Mouse (Mus musculus): ENCODE data around the gene Map2.

The Map2 gene

GRCm38 (mm10) chr1:66205517-66205916 is 30.4 kb downstream of the Map2 start:
- DNase-seq (ENCODE audit: low read depth, low spot score): no peak

GRCm38 (mm10) chr1:66206904-66207303 is 31.8 kb downstream of the Map2 start:
- no peak for DNase-seq (ENCODE audit: low read depth, low spot score)

- no peak for DNase-seq (ENCODE audit: low read depth, low spot score)
These were observed 36.2 kb downstream of the Map2 start for GRCm38 (mm10) chr1:66211074-66211791.

DNA sequence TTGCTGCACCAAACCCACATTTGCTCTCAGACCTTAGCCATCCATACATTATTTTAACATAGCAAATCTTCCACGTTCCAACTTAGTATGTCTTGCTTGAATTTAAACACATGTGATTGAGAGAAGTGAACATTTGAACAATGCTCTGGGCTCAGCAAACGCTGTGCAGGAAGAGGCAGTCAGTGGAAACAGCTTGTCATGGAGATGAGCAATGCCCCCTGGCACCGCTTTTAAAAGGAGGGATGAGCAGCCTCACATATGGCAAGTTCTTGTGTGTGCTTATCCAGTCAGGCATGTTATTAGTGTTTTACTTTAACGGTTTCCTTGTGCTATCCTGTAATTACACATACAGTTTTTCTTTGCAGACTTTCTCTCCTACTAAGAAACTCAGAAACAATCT is 46.4 kb downstream of the Map2 start:
- DNase-seq (ENCODE audit: low read depth, low spot score): no peak

DNA sequence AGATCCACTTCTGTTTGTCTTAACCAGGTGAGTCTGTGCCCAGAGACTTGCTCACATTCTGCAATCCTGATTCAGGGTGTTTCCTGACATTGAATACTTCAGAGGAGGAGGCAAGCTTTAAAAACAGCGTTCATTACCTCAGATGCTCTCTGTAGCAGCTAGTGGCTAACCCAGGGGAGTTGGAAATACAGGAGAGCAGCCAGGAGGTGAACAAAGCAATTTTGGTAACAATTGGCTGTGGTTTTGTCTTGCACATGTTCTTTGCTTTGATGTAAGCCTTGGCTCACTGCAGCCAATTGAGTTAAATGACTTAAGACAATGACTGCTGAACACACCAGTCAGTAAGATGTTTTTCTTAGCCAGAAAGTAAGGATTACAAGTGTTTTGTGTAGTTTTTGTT is 48.3 kb downstream of the Map2 start:
- peak; percentile 38 for DNase-seq (ENCODE audit: low read depth, low spot score)

DNA sequence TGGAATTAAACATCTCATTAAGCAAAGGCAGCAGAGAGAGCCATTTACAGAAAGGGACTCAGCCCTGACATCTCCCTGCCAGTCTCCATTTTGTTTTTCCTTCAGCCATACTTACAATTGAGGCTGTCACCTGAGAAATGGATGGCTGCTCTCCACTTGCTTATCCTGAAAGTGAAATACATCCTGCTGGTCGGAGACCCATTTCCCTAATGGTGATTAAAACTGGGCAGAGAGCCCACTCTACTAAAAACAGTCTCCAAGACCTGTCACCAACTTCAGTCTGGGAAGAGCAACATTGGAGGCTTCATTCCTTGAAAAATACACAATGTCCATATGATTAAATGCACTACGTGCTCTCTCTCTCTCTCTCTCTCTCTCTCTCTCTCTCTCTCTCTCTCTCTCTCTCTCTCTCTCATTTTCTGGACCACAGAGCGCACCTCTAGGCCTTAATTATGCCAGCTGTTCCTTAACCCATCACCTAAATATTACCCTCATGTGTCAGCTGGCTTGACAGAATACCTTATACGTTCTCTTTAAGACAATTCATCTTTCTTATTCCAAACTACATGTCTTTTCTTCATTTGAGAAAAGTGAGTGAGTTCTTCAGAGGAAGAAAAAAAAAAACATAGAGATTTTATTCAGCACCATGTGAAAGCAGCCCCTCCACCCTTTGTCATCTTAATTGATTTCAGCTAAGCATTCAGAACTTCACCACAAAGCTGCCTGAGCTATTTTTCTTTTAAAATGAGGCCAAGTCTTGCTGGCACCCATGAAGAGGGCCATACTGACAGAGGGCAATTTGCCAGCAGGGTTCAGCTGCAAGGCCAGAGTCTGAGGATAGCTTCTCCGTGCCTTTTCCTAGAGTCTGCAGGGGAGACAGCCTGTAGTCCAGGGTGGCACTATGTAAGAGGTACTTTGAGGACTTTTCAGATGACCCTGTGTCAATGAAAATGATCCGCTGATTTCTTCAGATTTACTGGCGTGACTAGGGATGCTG is 51.6 kb downstream of the Map2 start:
- no peak for DNase-seq (ENCODE audit: low read depth, low spot score)

DNA sequence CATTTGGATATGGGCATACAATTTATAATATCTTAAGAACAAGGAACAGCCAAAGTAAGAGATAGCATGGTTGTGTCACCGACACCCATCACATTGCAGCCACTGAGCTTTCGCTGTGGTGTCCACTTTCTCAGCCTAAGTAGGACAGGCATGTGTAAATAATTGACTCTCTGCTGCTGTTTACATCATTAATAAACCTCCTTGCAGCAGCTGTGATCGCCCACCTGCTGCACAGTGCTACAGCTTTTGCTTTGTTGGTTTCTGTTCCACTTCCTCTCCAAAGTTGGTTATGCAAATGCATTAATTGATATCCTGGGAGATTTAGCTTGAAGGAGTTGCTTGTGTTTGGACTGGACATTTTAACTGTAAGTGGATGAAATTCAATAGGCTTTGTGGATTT is 53.1 kb downstream of the Map2 start:
- DNase-seq (ENCODE audit: low read depth, low spot score): no peak

- no peak for DNase-seq (ENCODE audit: low read depth, low spot score)
These were observed 55.3 kb downstream of the Map2 start for GRCm38 (mm10) chr1:66230345-66230744.

GRCm38 (mm10) chr1:66231963-66232362 is 56.9 kb downstream of the Map2 start:
- DNase-seq (ENCODE audit: low read depth, low spot score): no peak

DNA sequence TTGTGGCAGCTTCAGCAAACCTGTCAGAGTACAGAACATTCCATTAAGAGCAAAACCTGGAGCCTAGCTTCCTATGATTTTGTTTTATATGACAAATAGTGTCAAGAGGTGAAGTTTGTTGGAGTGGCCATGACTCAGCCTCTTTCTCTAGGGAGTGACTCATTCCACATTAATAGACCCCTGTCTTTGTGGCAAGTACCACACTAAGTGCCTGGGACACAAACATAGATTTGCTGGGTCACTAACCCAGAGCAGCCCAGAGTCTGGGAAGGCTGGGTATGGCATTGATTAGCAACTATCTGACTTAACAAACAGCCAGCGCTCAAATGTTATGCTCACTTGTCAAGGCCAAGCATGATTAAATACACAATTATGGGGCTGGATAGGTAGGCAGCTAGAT is 69.8 kb downstream of the Map2 start:
- no peak for DNase-seq (ENCODE audit: low read depth, low spot score)

- no peak for DNase-seq (ENCODE audit: low read depth, low spot score)
These were observed 76.7 kb downstream of the Map2 start for GRCm38 (mm10) chr1:66251649-66252332.

DNA sequence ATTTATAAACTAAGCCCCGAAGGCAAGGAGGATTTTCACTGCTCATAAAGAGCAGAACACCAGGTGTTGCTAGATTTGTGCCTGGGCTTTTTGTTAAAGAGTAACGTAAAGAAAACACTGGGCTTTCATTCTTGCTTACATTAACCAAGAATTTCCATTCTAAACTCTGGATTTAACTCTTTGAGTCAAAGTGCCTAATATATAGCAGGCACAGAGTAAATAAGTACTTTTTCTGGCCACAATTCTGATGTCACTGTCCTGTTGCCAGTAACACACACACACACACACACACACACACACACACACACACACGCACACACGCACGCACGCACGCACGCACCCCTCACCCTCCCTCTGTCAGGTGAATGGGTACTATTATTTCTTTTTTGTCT is 77.3 kb downstream of the Map2 start:
- no peak for DNase-seq (ENCODE audit: low read depth, low spot score)

GRCm38 (mm10) chr1:66263220-66263619 is 88.1 kb downstream of the Map2 start:
- no peak for DNase-seq (ENCODE audit: low read depth, low spot score)

GRCm38 (mm10) chr1:66266231-66266924 is 91.3 kb downstream of the Map2 start:
- DNase-seq (ENCODE audit: low read depth, low spot score): peak; percentile 33

GRCm38 (mm10) chr1:66277663-66278062 is 102.6 kb downstream of the Map2 start:
- no peak for DNase-seq (ENCODE audit: low read depth, low spot score)

DNA sequence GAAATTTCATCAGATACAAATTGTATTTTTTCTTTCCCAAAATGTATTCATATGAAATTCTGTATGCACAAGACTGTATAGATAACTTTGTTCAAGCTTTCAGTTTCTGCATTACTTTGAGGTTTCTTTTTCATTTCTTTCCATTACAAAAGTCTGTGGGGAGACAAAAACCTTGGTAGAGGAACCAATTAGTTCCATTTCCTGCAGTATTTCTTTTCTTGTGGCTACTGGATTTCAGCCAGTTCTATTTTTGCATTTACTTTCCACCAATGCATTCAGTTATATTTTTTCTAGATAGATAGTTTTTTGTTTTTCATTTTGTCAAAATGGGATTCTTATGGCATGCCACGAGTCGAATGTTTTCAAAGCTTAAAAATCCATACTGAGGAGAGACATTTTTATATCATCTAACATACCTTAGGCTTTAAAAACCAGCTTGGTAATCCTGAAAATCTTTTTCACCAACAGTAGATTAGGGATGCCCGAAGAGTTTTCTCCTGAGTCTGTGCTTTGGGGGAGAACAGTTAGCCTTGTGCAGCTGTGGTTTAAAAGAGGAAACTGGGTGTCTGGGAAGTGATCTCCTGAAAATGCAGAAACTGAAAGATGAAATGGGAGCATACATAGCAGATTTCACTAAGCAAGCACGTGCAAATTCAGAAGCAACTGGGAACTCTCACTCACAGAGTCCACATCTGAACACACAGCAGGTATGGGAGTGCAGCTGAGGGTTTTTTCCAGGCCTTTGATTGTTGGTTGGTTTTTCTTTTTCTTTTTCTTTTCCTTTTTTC is 104.3 kb downstream of the Map2 start:
- no peak for DNase-seq (ENCODE audit: low read depth, low spot score)

DNA sequence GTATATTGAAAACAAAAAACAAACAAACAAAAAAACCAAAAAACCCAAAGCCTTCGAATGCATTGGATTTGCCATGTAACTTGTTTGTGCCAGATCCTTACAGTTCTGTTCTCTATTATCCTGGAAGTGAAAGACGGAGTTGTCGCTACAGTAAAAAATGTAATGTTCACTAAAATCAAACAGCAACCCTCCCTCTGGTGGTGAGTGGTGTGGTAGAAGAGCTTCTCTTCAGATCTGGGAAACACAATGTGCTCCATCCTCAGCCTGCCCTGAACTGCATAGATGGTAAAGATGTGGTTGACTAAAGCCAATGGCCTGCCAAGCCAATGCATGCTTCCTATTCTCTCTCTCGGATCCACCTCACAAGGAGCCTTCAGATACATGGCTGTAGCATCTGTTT is 105.1 kb downstream of the Map2 start:
- no peak for DNase-seq (ENCODE audit: low read depth, low spot score)

DNA sequence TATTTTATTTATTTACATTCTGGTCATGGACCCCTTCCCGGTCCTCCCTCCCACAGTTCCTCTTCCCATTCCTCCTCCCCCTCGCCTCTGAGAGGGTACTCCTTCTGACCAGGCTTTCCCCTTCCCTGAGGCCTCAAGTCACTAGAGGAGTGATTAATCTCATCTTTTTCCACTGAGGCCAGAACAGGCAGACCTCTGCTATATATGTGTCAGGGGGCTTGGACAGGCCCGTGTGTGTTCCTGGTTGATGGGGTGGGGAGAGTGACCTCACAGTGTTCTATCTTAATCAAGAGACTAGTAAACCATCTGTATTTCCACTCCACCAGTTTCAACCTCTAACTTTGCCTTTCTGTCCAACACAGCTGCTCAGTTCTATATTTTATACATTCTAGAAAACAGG is 107.4 kb downstream of the Map2 start:
- no peak for DNase-seq (ENCODE audit: low read depth, low spot score)

GRCm38 (mm10) chr1:66288987-66289386 is 113.9 kb downstream of the Map2 start:
- no peak for DNase-seq (ENCODE audit: low read depth, low spot score)

GRCm38 (mm10) chr1:66292121-66292881 is 117.2 kb downstream of the Map2 start:
- no peak for DNase-seq (ENCODE audit: low read depth, low spot score)

Data from ZHBTc4 (cell line).